Mouse (Mus musculus) T-cell, adult 2 months (primary cell): ENCODE data around the gene Lrmda.

ENCODE experiments used
- DNase-seq: peaks from one replicate; pipeline ENCODE4 v3.0.0; 2022; ENCODE audit warnings: low spot score

The Lrmda gene

GRCm38 (mm10) chr14:22509747-22510530 is 490.4 kb downstream of the Lrmda start:
- no peak for DNase-seq

GRCm38 (mm10) chr14:22510531-22510785 is 490.9 kb downstream of the Lrmda start:
- no peak for DNase-seq

GRCm38 (mm10) chr14:22514362-22515084 is 495.0 kb downstream of the Lrmda start:
- DNase-seq = no peak

DNA sequence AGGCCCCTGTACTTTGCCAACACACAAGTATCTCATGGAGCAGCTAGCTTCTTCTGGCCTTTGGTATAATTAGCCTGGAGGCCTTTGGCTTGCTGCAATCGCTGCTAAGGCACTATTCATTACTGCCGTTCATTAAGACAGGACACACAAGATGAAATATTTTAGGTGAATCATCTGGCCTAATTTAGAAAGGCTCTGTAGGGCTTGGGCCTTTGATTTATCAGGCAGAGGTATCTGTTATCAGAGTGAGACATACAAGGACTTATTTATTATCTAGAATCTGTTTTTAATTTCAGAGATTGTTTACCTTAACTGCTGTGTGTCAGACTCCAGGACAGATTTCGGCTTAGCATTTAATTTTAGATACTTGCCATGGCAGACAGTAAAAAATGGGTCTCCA is 511.2 kb downstream of the Lrmda start:
- DNase-seq = no peak

GRCm38 (mm10) chr14:22533501-22533900 is 514.0 kb downstream of the Lrmda start:
- DNase-seq = no peak

DNA sequence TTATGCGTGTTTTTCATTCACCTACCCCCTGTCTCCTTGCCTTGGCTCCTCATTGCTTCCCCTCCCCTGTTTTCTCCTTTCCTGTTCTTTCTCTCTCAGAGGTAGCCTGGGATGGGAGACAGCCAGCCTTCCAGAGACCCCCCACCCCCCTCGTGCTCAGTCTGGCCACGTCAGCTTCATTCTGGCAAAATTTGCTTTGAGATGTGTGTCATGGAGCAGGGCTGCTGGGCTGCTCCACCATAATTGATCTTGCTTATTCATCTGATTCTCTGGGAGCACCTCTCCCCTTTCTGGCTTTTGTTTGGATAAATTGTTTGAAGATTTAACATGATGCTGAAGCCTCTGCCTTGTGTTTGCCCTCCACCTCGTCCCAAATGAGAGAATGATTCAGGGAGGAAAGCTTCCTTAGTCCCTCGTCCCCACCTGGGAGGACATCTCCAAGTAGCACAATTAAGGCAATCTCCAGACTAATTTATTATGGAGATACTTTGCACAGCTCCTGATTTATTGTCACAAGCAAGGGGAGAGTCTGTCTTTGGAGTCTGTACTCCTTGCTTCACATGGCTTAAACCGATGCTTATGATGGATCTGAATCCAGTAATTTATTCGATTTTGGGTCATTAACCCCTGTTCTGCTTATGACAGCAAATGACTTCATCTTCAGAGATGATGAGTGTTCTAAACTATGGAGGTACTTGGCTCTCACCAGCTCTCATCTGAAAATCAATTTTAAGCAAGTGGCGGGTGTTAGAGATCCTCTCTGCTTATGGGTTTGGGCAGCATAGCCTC is 526.6 kb downstream of the Lrmda start:
- no peak for DNase-seq

- no peak for DNase-seq
These were observed 527.1 kb downstream of the Lrmda start for GRCm38 (mm10) chr14:22546676-22546984.

- no peak for DNase-seq
These were observed 528.8 kb downstream of the Lrmda start for GRCm38 (mm10) chr14:22548286-22548685.

- DNase-seq = no peak
These were observed 529.7 kb downstream of the Lrmda start for GRCm38 (mm10) chr14:22549166-22549565.

DNA sequence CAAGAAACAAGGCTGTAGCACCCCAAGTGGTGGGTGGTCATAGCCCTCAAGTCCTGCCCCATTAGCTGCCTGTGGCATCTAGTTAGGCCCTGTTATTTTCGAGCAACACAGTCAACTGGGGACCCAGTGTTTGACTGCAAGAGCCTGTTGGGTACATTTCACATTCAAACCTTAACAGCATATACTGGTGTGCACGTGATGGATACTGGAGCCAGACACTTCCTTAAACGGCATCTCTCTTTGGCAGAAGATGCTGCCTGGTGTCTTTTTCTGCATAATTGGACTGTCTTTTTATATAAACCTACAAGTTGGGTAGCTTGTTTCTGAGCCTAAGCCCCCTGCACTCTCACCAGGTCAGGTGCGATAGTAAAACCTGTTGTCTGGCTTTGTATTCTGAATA is 532.8 kb downstream of the Lrmda start:
- no peak for DNase-seq

- no peak for DNase-seq
These were observed 533.3 kb downstream of the Lrmda start for GRCm38 (mm10) chr14:22552841-22553240.

GRCm38 (mm10) chr14:22553717-22554116 is 534.2 kb downstream of the Lrmda start:
- no peak for DNase-seq

DNA sequence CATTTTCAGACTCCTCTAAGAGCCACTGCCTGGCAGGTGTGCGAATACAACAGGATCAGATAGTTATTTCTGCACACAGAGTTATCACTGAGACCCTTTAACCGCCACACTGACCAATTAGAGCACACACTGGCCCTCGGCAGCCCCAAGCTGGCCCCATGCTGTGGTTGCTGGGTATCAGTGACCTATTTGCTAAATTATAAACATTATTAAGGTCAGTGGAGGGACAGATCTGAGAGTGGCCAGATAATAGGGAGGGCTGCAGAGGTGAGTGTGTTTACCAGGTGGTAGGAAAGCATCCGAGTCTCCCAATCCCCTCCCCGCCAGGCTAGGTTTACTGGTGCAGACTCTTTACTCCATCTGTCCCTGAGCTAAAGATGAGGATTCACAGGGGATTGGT is 553.0 kb downstream of the Lrmda start:
- DNase-seq = no peak

DNA sequence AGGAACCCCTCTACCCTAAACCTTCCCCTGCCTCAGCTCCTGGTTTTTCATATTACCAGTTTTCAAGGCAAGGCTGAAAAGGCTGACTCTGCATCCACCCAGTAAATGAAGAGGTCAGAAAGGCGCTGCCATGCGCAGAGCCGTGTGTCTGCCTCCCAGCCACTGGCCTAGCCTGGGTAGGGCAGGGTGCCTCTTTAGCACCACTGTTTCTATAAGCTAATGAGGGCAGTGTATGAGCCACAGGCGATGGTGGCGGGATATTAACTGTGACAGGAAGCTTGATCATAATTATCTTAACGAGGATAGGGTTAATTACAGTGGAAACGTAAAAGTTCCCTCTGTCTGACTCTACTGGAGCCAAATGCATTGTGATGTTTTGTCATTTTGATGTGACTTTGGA is 554.1 kb downstream of the Lrmda start:
- DNase-seq = no peak

DNA sequence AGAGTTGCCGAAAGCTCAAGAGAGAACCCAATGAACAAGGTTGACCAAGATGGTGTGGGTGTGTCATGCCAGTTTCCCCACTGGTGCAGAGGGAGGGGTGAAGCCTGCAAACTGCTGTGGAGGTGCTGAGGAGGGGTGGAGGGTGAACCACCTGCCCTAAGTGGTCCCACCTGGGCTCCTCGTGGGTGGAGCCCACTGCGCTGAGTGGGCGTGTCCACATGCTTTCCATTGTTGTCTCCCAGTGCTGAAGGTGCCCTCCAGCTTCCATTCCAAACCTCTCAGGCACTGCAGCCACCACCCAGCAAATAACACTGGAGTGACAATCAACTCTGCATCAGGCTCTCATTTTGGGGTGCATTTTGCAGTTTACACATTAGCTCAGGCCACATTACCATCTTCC is 554.5 kb downstream of the Lrmda start:
- no peak for DNase-seq

- DNase-seq = no peak
These were observed 556.9 kb downstream of the Lrmda start for GRCm38 (mm10) chr14:22576441-22576840.

GRCm38 (mm10) chr14:22577411-22578037 is 558.0 kb downstream of the Lrmda start:
- no peak for DNase-seq

GRCm38 (mm10) chr14:22578224-22578623 is 558.7 kb downstream of the Lrmda start:
- DNase-seq = no peak

GRCm38 (mm10) chr14:22578986-22579385 is 559.5 kb downstream of the Lrmda start:
- DNase-seq = no peak

- DNase-seq = no peak
These were observed 562.6 kb downstream of the Lrmda start for GRCm38 (mm10) chr14:22582065-22582464.

- no peak for DNase-seq
These were observed 566.8 kb downstream of the Lrmda start for GRCm38 (mm10) chr14:22586281-22586680.

GRCm38 (mm10) chr14:22586796-22587195 is 567.3 kb downstream of the Lrmda start:
- no peak for DNase-seq
